Mouse (Mus musculus) stomach, embryonic 14.5 days (tissue): ENCODE measurements at regions not wholly inside any gene's neighbourhood (a gene's known extent, or its start where the extent isn't known, plus 50 kb on each side); places are given as distances from the start of the nearest gene placed in this dataset.

Experiments
- ATAC-seq: fragments of 200-750 bp; cut with Nextera tagmentation; 2 replicates; pipeline ENCODE4 v1.8.0; 2017; ENCODE audit warnings: low read depth, moderate TSS enrichment; ENCODE audit not compliant: insufficient number of reproducible peaks, insufficient read depth, low FRiP score
- H3K27ac ChIP-seq: fragments of 300-500 bp; sonication (generic); 2 replicates; pipeline ENCODE4 v1.5.1; 2014; ENCODE audit warnings: mild to moderate bottlenecking, low read length, moderate library complexity, mixed read lengths
- H3K27me3 ChIP-seq: fragments of 300-500 bp; sonication (generic); 2 replicates; pipeline ENCODE4 v1.6.1; 2014; ENCODE audit warnings: low read length, control low read depth, mixed read lengths; ENCODE audit not compliant: control insufficient read depth, insufficient read depth
- H3K36me3 ChIP-seq: fragments of 300-500 bp; sonication (generic); 2 replicates; pipeline ENCODE4 v1.6.1; 2014; ENCODE audit warnings: mild to moderate bottlenecking, control low read depth, low read length, moderate library complexity, mixed read lengths; ENCODE audit not compliant: control insufficient read depth, insufficient read depth
- H3K4me1 ChIP-seq: fragments of 300-500 bp; sonication (generic); 2 replicates; pipeline ENCODE4 v1.6.1; 2014; ENCODE audit warnings: low read length, control low read depth, mixed read lengths; ENCODE audit not compliant: control insufficient read depth, insufficient read depth
- H3K4me2 ChIP-seq: fragments of 300-500 bp; sonication (generic); replicated peaks from 2 replicates; pipeline ENCODE4 v1.6.1; 2014; ENCODE audit warnings: low read depth, low read length, control low read depth
- H3K4me3 ChIP-seq: fragments of 300-500 bp; sonication (generic); 2 replicates; pipeline ENCODE4 v1.5.1; 2014; ENCODE audit warnings: low read depth, low read length, control low read depth
- H3K9ac ChIP-seq: fragments of 300-500 bp; sonication (generic); replicated peaks from 2 replicates; pipeline ENCODE4 v1.6.1; 2014; ENCODE audit warnings: low read depth, mild to moderate bottlenecking, control low read depth, low read length, moderate library complexity, mixed read lengths
- H3K9me3 ChIP-seq: fragments of 300-500 bp; sonication (generic); 2 replicates; pipeline ENCODE4 v1.6.1; 2016; ENCODE audit warnings: low read depth, low read length, control low read depth; ENCODE audit not compliant: control insufficient read depth
- WGBS: fragments of 180-500 bp; shearing (Covaris S2); extraction: QIAGEN DNeasy Blood & Tissue Kit; methylation state at CpG from one replicate; pipeline ENCODE4 v1.1.7; 2014; 5-methylcytosine and 5-hydroxymethylcytosine counted together

DNA sequence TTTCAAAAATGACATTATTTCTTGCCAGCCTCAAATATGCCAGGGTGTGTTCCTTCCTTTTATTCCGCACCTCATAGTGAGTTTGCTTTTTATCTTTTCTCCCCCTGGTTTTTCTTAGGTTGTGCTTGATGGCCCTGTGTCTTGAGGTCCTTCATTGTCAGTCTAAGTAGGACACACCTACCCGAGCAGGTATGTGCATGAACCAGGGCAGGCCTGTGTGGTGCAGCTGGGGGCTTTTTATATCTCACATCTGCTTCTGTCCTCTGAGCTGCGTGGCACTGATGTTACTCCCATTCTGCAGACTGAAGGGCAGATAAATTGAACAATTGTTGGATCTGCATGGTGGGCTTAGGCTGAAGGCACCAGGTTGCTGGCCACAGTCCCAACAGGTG lies 238.3 kb upstream of the Sox2 start:
- H3K9ac ChIP-seq: no peak overlapping the region
- no peak for ATAC-seq
- H3K4me3 ChIP-seq: no peak overlapping the region
- H3K4me1 ChIP-seq: no peaks in the 10 kb centered on the region
- no peak overlapping the region for H3K27ac ChIP-seq
- H3K9me3 ChIP-seq: no peaks in the 10 kb centered on the region
- no peak overlapping the region for H3K4me2 ChIP-seq
- H3K27me3 ChIP-seq: no peaks in the 10 kb centered on the region
- 60% methylated on average over 3 of the region's 3 CpGs for WGBS
- no peaks in the 10 kb centered on the region for H3K36me3 ChIP-seq

DNA sequence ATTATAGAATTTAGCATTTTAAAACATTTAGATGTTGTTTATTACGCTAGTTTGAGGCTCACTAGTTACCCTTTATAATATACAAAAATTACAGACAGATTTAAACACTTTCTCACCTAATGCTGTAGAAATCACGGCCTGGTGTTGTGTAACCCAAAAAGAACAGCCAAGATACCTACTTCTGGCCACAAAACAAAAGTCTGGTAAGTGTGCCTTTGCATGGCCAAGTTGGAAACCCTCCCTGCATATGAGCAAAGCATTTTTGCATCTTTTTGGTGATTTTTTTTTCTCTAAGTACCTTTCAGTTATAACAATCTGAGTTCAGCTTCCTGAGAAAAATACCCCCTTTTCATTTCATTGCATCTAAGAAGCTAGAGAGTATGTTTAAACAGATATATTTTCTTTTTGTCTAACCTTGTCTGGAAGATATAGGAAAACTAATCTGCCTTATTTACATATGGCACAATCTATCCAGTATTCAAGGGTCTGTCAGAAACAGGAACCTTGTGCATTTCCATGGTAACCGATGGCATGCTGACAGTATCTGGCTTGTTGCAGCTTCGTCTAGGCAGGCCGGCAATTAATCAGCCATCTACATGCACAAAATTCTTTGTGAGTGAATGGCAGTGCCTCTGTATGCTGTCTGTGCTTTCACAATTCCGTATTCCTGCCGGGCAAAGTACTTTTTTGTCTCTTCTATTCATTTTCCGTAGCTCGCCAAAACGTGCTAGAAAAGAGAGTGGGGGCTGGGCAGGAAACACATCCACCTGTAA lies 238.9 kb upstream of the Sox2 start:
- Histone ChIP-seq H3K4me3 (no peak overlapping the region), H3K4me1 (no peaks in the 10 kb centered on the region), H3K27me3 (no peaks in the 10 kb centered on the region), H3K4me2 (no peak overlapping the region), H3K9ac (no peak overlapping the region), H3K9me3 (no peaks in the 10 kb centered on the region), H3K36me3 (no peaks in the 10 kb centered on the region), H3K27ac (no peak overlapping the region)
- WGBS: 52% methylated on average over 10 of the region's 10 CpGs
- no peak for ATAC-seq

DNA sequence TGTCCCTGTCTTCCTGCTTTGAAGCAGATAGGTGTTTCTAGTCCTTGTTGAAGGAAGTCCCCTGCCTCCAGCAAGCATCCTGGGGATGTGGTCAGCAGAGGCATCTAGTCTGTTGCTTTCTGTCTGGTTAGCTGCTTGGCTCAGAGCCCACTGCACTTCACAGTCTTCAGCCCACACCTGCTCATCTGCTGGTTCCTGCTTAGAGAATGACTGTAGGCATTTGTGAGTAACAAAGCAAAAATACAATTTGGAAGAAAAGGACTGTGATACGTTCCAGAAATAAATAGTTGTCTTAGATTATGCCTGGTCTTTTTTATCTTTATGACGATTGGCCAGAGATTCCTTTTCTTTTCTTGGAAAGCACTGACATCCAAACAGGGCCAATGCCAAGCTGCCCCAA lies 246.6 kb upstream of the Sox2 start:
- Histone ChIP-seq H3K27me3 (no peaks in the 10 kb centered on the region), H3K9me3 (no peaks in the 10 kb centered on the region), H3K36me3 (no peaks in the 10 kb centered on the region), H3K9ac (no peak overlapping the region), H3K27ac (no peak overlapping the region), H3K4me2 (no peak overlapping the region), H3K4me3 (no peak overlapping the region), H3K4me1 (no peaks in the 10 kb centered on the region)
- ATAC-seq: no peak
- 63% methylated on average over 2 of the region's 2 CpGs for WGBS

DNA sequence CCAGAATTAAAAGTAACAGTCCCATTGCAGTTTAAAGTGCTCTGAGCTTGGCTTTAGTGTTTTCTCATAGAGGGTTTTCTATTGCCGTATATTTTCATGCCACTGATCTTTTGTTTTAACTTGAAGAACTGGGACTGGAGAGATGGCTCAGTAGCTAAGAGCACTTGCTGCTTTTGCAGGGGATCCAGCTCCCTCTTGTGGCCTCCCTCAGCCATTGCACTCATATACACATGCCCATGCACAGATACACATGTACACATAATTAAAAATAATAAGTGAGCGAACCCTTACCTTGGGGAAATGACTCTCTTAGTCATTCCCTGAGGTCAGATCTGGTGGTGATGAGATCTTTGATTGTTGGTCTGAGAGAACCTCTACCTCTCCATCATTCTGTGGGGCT lies 258.9 kb upstream of the Sox2 start:
- no peaks in the 10 kb centered on the region for H3K36me3 ChIP-seq
- H3K4me3 ChIP-seq: no peak overlapping the region
- no peak for ATAC-seq
- WGBS: 92% methylated on average over 2 of the region's 2 CpGs
- H3K9me3 ChIP-seq: no peaks in the 10 kb centered on the region
- H3K4me2 ChIP-seq: no peak overlapping the region
- no peak overlapping the region for H3K27ac ChIP-seq
- H3K27me3 ChIP-seq: no peaks in the 10 kb centered on the region
- no peak overlapping the region for H3K9ac ChIP-seq
- no peaks in the 10 kb centered on the region for H3K4me1 ChIP-seq

DNA sequence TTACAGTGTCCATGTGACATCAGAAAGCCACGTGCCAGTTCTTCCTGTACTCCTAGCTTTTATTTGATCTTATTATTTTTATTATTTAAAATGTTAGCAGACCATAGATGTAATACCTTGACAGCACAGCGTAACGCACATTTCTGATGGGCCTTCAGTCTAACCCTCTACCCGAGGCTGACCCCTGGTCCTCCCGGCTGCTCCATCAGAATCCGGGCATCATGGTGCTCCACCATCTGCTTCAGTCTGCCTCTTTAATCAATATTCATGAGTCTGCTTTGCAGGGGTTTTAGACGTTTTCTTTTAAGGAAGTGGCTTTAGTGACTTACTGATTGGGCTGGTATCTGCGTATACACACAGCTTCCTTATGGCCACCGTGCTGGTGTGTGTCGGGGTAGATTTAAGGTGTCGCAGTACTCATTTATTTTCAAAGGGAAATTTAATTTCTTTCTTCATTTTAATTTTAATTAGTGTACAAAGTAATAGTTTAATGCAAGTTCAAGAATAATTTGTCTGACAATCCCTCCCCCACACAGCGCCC lies 265.2 kb upstream of the Sox2 start:
- Histone ChIP-seq H3K36me3 (no peaks in the 10 kb centered on the region), H3K27ac (no peak overlapping the region), H3K4me1 (no peaks in the 10 kb centered on the region), H3K9me3 (no peaks in the 10 kb centered on the region), H3K4me3 (no peak overlapping the region), H3K9ac (no peak overlapping the region), H3K27me3 (no peaks in the 10 kb centered on the region), H3K4me2 (no peak overlapping the region)
- WGBS: 83% methylated on average over 12 of the region's 12 CpGs
- ATAC-seq: no peak

DNA sequence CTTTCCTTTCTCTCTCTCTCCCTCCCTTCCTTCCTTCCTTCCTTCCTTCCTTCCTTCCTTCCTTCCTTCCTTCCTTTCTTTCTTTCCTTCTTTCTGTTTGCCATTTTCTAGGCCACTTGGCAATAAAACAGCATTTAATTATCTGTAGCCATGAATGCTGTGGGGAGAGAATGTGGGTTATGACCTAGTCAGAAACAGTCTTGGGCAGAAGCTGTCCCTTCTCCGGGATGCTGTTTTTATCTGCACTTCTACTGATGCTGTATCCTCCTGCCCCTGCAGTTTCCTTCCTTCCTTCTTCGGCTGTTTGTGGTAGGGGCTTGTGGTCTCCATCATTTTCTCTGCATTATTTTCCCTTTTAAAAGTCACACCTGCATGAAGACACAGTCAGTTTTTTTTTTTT lies 272.3 kb upstream of the Sox2 start:
- Histone ChIP-seq H3K4me1 (no peaks in the 10 kb centered on the region), H3K27ac (no peak overlapping the region), H3K4me2 (no peak overlapping the region), H3K36me3 (no peaks in the 10 kb centered on the region), H3K9me3 (no peaks in the 10 kb centered on the region), H3K27me3 (no peaks in the 10 kb centered on the region), H3K4me3 (no peak overlapping the region), H3K9ac (no peak overlapping the region)
- no peak for ATAC-seq
- 59% methylated on average over 2 of the region's 2 CpGs for WGBS

DNA sequence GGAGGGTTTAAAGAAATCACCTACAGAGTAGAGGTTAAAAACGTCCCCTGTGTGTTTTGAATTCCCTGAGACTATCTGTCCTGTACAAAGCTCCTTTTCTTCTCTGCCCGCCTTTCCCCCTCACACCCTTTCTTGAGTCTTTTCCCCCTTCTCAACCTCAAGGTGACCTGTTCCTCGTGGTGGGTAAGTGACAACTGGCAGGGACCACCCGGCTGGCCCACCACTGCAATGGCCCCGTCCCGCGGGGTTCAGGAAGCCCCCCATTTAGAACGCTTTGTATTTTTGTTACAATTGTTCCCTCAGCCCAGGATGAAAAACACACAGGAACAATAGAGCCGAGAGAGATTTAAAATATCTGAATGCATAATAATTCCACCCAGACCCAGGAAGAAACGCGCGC lies 272.9 kb upstream of the Sox2 start:
- ATAC-seq: no peak
- no peak overlapping the region for H3K9ac ChIP-seq
- H3K9me3 ChIP-seq: no peaks in the 10 kb centered on the region
- H3K4me1 ChIP-seq: no peaks in the 10 kb centered on the region
- no peak overlapping the region for H3K4me2 ChIP-seq
- no peak overlapping the region for H3K27ac ChIP-seq
- H3K27me3 ChIP-seq: no peaks in the 10 kb centered on the region
- no peaks in the 10 kb centered on the region for H3K36me3 ChIP-seq
- H3K4me3 ChIP-seq: no peak overlapping the region
- WGBS: 70% methylated on average over 12 of the region's 12 CpGs

DNA sequence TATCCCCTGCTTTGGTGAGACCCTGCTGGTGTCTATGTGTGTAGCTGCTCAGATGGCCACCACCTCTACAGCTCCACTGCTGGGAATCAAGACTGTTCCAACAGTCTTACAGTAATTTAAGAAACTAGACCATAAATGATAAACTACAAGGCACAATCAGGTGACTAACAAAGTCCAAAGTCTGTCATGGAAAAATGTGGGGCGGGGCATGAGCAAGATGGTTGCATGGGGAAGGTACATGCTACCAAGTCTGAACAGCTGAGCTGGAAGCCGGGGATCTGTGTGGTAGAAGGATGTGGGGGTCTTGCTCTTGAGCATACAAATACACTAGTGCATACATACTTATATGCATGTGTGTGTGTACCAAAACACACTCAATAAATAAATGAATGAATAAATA lies 278.8 kb upstream of the Sox2 start:
- Histone ChIP-seq H3K27ac (no peak overlapping the region), H3K9ac (no peak overlapping the region), H3K4me1 (no peaks in the 10 kb centered on the region), H3K4me2 (no peak overlapping the region), H3K27me3 (no peaks in the 10 kb centered on the region), H3K36me3 (no peaks in the 10 kb centered on the region), H3K9me3 (no peaks in the 10 kb centered on the region), H3K4me3 (no peak overlapping the region)
- WGBS: 83% methylated on average over 2 of the region's 2 CpGs
- no peak for ATAC-seq

DNA sequence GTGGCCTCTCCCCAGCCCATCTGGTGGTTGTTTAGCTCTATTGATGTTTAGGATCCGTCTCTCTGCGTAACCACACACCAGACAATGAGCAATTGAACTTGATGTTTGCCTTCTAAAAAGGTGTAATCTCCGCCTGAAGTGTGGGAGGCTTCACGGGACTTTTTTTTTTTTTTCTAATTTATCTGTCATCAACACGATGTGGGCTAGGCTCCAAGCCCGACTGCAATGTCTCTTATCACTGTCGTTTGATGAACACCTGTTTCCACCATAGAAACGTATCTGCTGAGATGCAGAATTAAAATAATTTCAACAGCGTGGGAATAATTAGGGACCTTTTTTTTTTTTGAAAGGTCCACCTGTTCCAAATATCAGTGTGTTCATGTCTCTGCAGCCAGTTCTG lies 257.0 kb upstream of the Dnajc19 start:
- no peak overlapping the region for H3K9ac ChIP-seq
- no peak for ATAC-seq
- no peaks in the 10 kb centered on the region for H3K27me3 ChIP-seq
- H3K9me3 ChIP-seq: no peaks in the 10 kb centered on the region
- H3K4me3 ChIP-seq: no peak overlapping the region
- no peaks in the 10 kb centered on the region for H3K4me1 ChIP-seq
- WGBS: 63% methylated on average over 9 of the region's 9 CpGs
- H3K36me3 ChIP-seq: no peaks in the 10 kb centered on the region
- no peak overlapping the region for H3K27ac ChIP-seq
- H3K4me2 ChIP-seq: no peak overlapping the region
